7 mouse cellular contexts compared by ENCODE assay signal in genomic region chr10:78392072-78392471, GRCm38 (mm10). TPM values are rescaled to one million over a fixed set of nuclear protein-coding genes. Genes with fewer than 3 reads are reported as not detected.
A peak's percentile ranks its signal among the peaks of the same experiment; 100 is the strongest.
DNase-seq lines count a peak whose midpoint lies in the region; ATAC-seq and TF ChIP-seq lines count a peak whose summit lies in the region.

No protein-coding gene starts in this region.

- H3K36me3 ChIP-seq in hindbrain, embryonic 16.5 days (ENCODE audit: control insufficient read depth, insufficient read depth, low read length): no peaks in the 10 kb centered on the region
- H3K36me3 ChIP-seq in megakaryocyte, embryonic 14.5 days (replicated peaks; ENCODE audit: low read length): peaks cover 2% of the 10 kb centered on the region
- H3K36me3 ChIP-seq in small intestine, adult 2 months (ENCODE audit: control insufficient read depth, insufficient read depth, low read length): no peaks in the 10 kb centered on the region

- ATAC-seq in hindbrain, embryonic 16.5 days: no peak

- H3K4me3 ChIP-seq in hindbrain, embryonic 16.5 days (ENCODE audit: low read length): no peak overlapping the region
- H3K4me3 ChIP-seq in left cerebral cortex, adult 2 months: no peak overlapping the region
- H3K4me3 ChIP-seq in megakaryocyte, embryonic 14.5 days (replicated peaks): peak overlapping the region; percentile 86
- no peak overlapping the region for H3K4me3 ChIP-seq in small intestine, adult 2 months (ENCODE audit: low read depth, low read length)

- WGBS in hindbrain, embryonic 16.5 days: 1% methylated on average over 18 of the region's 18 CpGs
- WGBS in small intestine, adult 2 months: 4% methylated on average over 18 of the region's 18 CpGs

- no peak for TF ChIP-seq POLR2A in small intestine, adult 2 months (IDR thresholded peaks at IDR 0.05; ENCODE audit: low read depth, low read length)

- H3K27me3 ChIP-seq in hindbrain, embryonic 16.5 days (replicated peaks; ENCODE audit: control insufficient read depth, insufficient read depth, low read length): peaks cover 15% of the 10 kb centered on the region
- H3K27me3 ChIP-seq in megakaryocyte, embryonic 14.5 days (replicated peaks): peaks cover 2% of the 10 kb centered on the region
- no peaks in the 10 kb centered on the region for H3K27me3 ChIP-seq in small intestine, adult 2 months (ENCODE audit: control insufficient read depth, insufficient read depth, low read length)

- peaks cover 12% of the 10 kb centered on the region for H3K4me1 ChIP-seq in hindbrain, embryonic 16.5 days (ENCODE audit: control insufficient read depth, insufficient read depth, low read depth, low read length)
- peaks cover 71% of the 10 kb centered on the region for H3K4me1 ChIP-seq in megakaryocyte, embryonic 14.5 days
- no peaks in the 10 kb centered on the region; the same call in 1 of the 2 replicates for H3K4me1 ChIP-seq in small intestine, adult 2 months (ENCODE audit: control insufficient read depth, insufficient read depth, insufficient read length, low read length)

- H3K9ac ChIP-seq in hindbrain, embryonic 16.5 days (ENCODE audit: low read depth, low read length): no peak overlapping the region

- peak; percentile 56 for DNase-seq in WW6 (ENCODE audit: low read depth, low spot score)
- peak; percentile 86 for DNase-seq in cerebellum, adult 9-10 months
- peak; percentile 77 to 84 for DNase-seq in frontal cortex, postnatal 25 days (ENCODE audit: low spot score in 2 of 2)
- peak; percentile 80 to 84 for DNase-seq in left cerebral cortex, adult 2 months (ENCODE audit: extremely low spot score in 1 of 2, low spot score in 2 of 2)

- H3K4me2 ChIP-seq in hindbrain, embryonic 16.5 days (ENCODE audit: low read length): peak overlapping the region; percentile 25; the same call in 1 of the 2 replicates

- no peak overlapping the region for H3K27ac ChIP-seq in hindbrain, embryonic 16.5 days (ENCODE audit: low read depth, low read length)
- no peak overlapping the region for H3K27ac ChIP-seq in left cerebral cortex, adult 2 months
- H3K27ac ChIP-seq in small intestine, adult 2 months (ENCODE audit: insufficient read depth, low read depth, low read length): no peak overlapping the region

- intact Hi-C loops in left cerebral cortex, adult 2 months (cut with DNase I): loop anchor here (1.0 to 2.0 kb wide), 2 partner anchors 69 to 113 kb away; no protein-coding TSS in a partner anchor

- no peaks in the 10 kb centered on the region for H3K9me3 ChIP-seq in hindbrain, embryonic 16.5 days (ENCODE audit: control insufficient read depth, low read length)
- H3K9me3 ChIP-seq in megakaryocyte, embryonic 14.5 days: no peaks in the 10 kb centered on the region

- peak; percentile 97; the same call in 1 of the 2 replicates for TF ChIP-seq CTCF in left cerebral cortex, adult 2 months (IDR thresholded peaks at IDR 0.05)
- TF ChIP-seq CTCF in small intestine, adult 2 months (IDR thresholded peaks at IDR 0.05; ENCODE audit: extremely low read depth, insufficient read length, insufficient replicate concordance, low read depth, low read length): peak; percentile 92

RNA-seq across cellular contexts. Expression of gene Rrp1, which starts 20.8 kb away (rescaled TPM):
- polyA plus RNA-seq in hindbrain, embryonic 16.5 days (2015; fragmentation: Nextera tagmentation; extraction: Ambion mirVana): 422 and 440 TPM in 2 replicates
- total RNA-seq in left cerebral cortex, adult 2 months (2021): 100 to 1,000 TPM; 339 to 348 TPM
- 67.0 and 210 TPM in 2 replicates for polyA plus RNA-seq in megakaryocyte, embryonic 14.5 days (2012; ENCODE audit: insufficient read depth, low replicate concordance)
- 24.4 and 42.0 TPM in 2 replicates for polyA plus RNA-seq in small intestine, adult 2 months (2012; rRNA removed)

RNA-seq across cellular contexts. Expression of gene Cstb, which starts 33.4 kb away (rescaled TPM):
- 86.1 and 102 TPM in 2 replicates for polyA plus RNA-seq in hindbrain, embryonic 16.5 days (2015; fragmentation: Nextera tagmentation; extraction: Ambion mirVana)
- 10 to 100 TPM; 41.0 to 41.7 TPM for total RNA-seq in left cerebral cortex, adult 2 months (2021)
- polyA plus RNA-seq in megakaryocyte, embryonic 14.5 days (2012; ENCODE audit: insufficient read depth, low replicate concordance): 8.0 and 101 TPM in 2 replicates
- polyA plus RNA-seq in small intestine, adult 2 months (2012; rRNA removed): 11.8 and 21.1 TPM in 2 replicates

RNA-seq across cellular contexts. Expression of gene Agpat3, which starts 39.8 kb away (rescaled TPM):
- 44.0 and 70.1 TPM in 2 replicates for polyA plus RNA-seq in hindbrain, embryonic 16.5 days (2015; fragmentation: Nextera tagmentation; extraction: Ambion mirVana)
- total RNA-seq in left cerebral cortex, adult 2 months (2021): 100 to 1,000 TPM; 246 to 255 TPM
- polyA plus RNA-seq in megakaryocyte, embryonic 14.5 days (2012; ENCODE audit: insufficient read depth, low replicate concordance): 205 and 237 TPM in 2 replicates
- 116 and 178 TPM in 2 replicates for polyA plus RNA-seq in small intestine, adult 2 months (2012; rRNA removed)
